Mouse (Mus musculus) T-helper 2 cell (primary cell): ENCODE measurements around the gene Gabrr1.

ENCODE experiments used
- in situ Hi-C: fragments of 300-600 bp; cut with MboI, MseI; formaldehyde crosslinking; loops from one replicate; pipeline ENCODE4 v1.15.1; 2025; ENCODE audit warnings: high pct_unique_total_duplicates

The Gabrr1 gene

GRCm38 (mm10) chr4:33132221-33132620 lies at the start of gene Gabrr1:
Gene Gabrr1, plus strand, starts transcription at chr4:33132521.
- in situ Hi-C loops = no loop called here

- in situ Hi-C loops = no loop called here
These were observed 33.1 kb upstream of the Gabrr1 start for GRCm38 (mm10) chr4:33099118-33099694.

- in situ Hi-C loops = loop anchor here (10.0 kb wide), 1 partner anchor 95 kb away; no protein-coding TSS in a partner anchor
These were observed 22.4 kb upstream of the Gabrr1 start for GRCm38 (mm10) chr4:33109720-33110458.

GRCm38 (mm10) chr4:33110845-33111244 lies 21.5 kb upstream of the Gabrr1 start:
- in situ Hi-C loops = loop anchor here (10.0 kb wide), 1 partner anchor 96 kb away; no protein-coding TSS in a partner anchor

- in situ Hi-C loops = loop anchor here (10.0 kb wide), 1 partner anchor 97 kb away; no protein-coding TSS in a partner anchor
These were observed 21.0 kb upstream of the Gabrr1 start for GRCm38 (mm10) chr4:33111358-33111757.

GRCm38 (mm10) chr4:33112866-33113265 lies 19.5 kb upstream of the Gabrr1 start:
- in situ Hi-C loops = loop anchor here (10.0 kb wide), 1 partner anchor 98 kb away; no protein-coding TSS in a partner anchor

- in situ Hi-C loops = loop anchor here (10.0 kb wide), 1 partner anchor 104 kb away; no protein-coding TSS in a partner anchor
These were observed 13.2 kb upstream of the Gabrr1 start for GRCm38 (mm10) chr4:33119118-33119517.

GRCm38 (mm10) chr4:33124493-33124892 lies 7.8 kb upstream of the Gabrr1 start:
- in situ Hi-C loops = no loop called here

- in situ Hi-C loops = no loop called here
These were observed 6.8 kb upstream of the Gabrr1 start for GRCm38 (mm10) chr4:33125409-33126084.

GRCm38 (mm10) chr4:33146679-33147291 lies 14.5 kb downstream of the Gabrr1 start:
- in situ Hi-C loops = loop anchor here (5.0 kb wide), 1 partner anchor 146 kb away; the partner anchor contains the start of gene Pnrc1

GRCm38 (mm10) chr4:33147825-33148224 lies 15.5 kb downstream of the Gabrr1 start:
- in situ Hi-C loops = loop anchor here (5.0 kb wide), 1 partner anchor 144 kb away; the partner anchor contains the start of gene Pnrc1

- in situ Hi-C loops = loop anchor here (5.0 kb wide), 1 partner anchor 143 kb away; the partner anchor contains the start of gene Pnrc1
These were observed 16.8 kb downstream of the Gabrr1 start for GRCm38 (mm10) chr4:33149150-33149549.

- in situ Hi-C loops = no loop called here
These were observed 20.0 kb downstream of the Gabrr1 start for GRCm38 (mm10) chr4:33152087-33153038.

GRCm38 (mm10) chr4:33183477-33183876 lies 51.2 kb downstream of the Gabrr1 start:
- in situ Hi-C loops = no loop called here

GRCm38 (mm10) chr4:33188164-33188563 lies 55.8 kb downstream of the Gabrr1 start:
- in situ Hi-C loops = no loop called here

GRCm38 (mm10) chr4:33188781-33189734 lies 56.7 kb downstream of the Gabrr1 start:
- in situ Hi-C loops = no loop called here

GRCm38 (mm10) chr4:33189735-33190036 lies 57.4 kb downstream of the Gabrr1 start, which contains the start of gene Pm20d2:
Gene Pm20d2, minus strand, starts transcription at chr4:33189737.
- in situ Hi-C loops = no loop called here

GRCm38 (mm10) chr4:33198117-33198516 lies 65.8 kb downstream of the Gabrr1 start:
- in situ Hi-C loops = no loop called here

- in situ Hi-C loops = no loop called here
These were observed 72.4 kb downstream of the Gabrr1 start for GRCm38 (mm10) chr4:33204682-33205081.
